Mouse (Mus musculus) gastrocnemius, adult 18-20 months (tissue): ENCODE results near the gene Memo1. TPM values are rescaled to one million over a fixed set of nuclear protein-coding genes. Genes with fewer than 3 reads are reported as not detected.
A peak's percentile ranks its signal among the peaks of the same experiment; 100 is the strongest.
"Not testable (repeated sequence)": the region's sequence is repeated elsewhere in the genome, so short reads cannot be mapped to it uniquely, and the experiment has no call there.

Experiments
- DNase-seq: peaks from one replicate; pipeline ENCODE4 v3.0.0; 2021; ENCODE audit warnings: low spot score
- total RNA-seq, 2 experiments: library from RNA; stranded (reverse); gene quantifications; 2 replicates each; pipeline ENCODE4 v1.2.3; 2021

The Memo1 gene
- total RNA-seq, 2 experiments from 2014 or later: 46.8 to 51.8 TPM

- DNase-seq: peak; percentile 38
Measured at GRCm38 (mm10) chr17:74264333-74265155, 30.8 kb downstream of the Memo1 start.

- no peak for DNase-seq
Measured at GRCm38 (mm10) chr17:74262415-74262814, 32.9 kb downstream of the Memo1 start.

- DNase-seq: peak; percentile 59
Measured at GRCm38 (mm10) chr17:74245284-74245683, 50.0 kb downstream of the Memo1 start.

- DNase-seq: no peak
Measured at GRCm38 (mm10) chr17:74242788-74243187, 52.5 kb downstream of the Memo1 start.

- DNase-seq: no peak
Measured at GRCm38 (mm10) chr17:74240322-74240721, 55.0 kb downstream of the Memo1 start.

- no peak for DNase-seq
Measured at GRCm38 (mm10) chr17:74228131-74228759, 67.1 kb downstream of the Memo1 start.

GRCm38 (mm10) chr17:74217304-74217703 lies 78.0 kb downstream of the Memo1 start:
- no peak for DNase-seq

GRCm38 (mm10) chr17:74212831-74213524 lies 82.3 kb downstream of the Memo1 start:
- not testable (repeated sequence) for DNase-seq

- no peak for DNase-seq
Measured at GRCm38 (mm10) chr17:74209143-74209908, 86.0 kb downstream of the Memo1 start.

GRCm38 (mm10) chr17:74195943-74196342 lies 99.4 kb downstream of the Memo1 start:
- peak; percentile 54 for DNase-seq

- DNase-seq: no peak
Measured at GRCm38 (mm10) chr17:74194755-74195154, 100.6 kb downstream of the Memo1 start.

GRCm38 (mm10) chr17:74193463-74193862 lies 101.9 kb downstream of the Memo1 start:
- no peak for DNase-seq

- DNase-seq: no peak
Measured at GRCm38 (mm10) chr17:74191446-74191845, 103.9 kb downstream of the Memo1 start.

- no peak for DNase-seq
Measured at GRCm38 (mm10) chr17:74186197-74186596, 109.1 kb downstream of the Memo1 start.

GRCm38 (mm10) chr17:74184739-74185138 lies 110.6 kb downstream of the Memo1 start:
- no peak for DNase-seq

- no peak for DNase-seq
Measured at GRCm38 (mm10) chr17:74180889-74181288, 114.4 kb downstream of the Memo1 start.

- DNase-seq: not testable (repeated sequence)
Measured at GRCm38 (mm10) chr17:74179640-74180039, 115.7 kb downstream of the Memo1 start.

GRCm38 (mm10) chr17:74173726-74174125 lies 121.6 kb downstream of the Memo1 start:
- no peak for DNase-seq

- DNase-seq: no peak
Measured at GRCm38 (mm10) chr17:74172834-74173233, 122.5 kb downstream of the Memo1 start.

- peak; percentile 26 for DNase-seq
Measured at GRCm38 (mm10) chr17:74159443-74159894, 135.9 kb downstream of the Memo1 start.

- DNase-seq: no peak
Measured at GRCm38 (mm10) chr17:74158161-74158560, 137.2 kb downstream of the Memo1 start.
